Mouse (Mus musculus): ENCODE measurements around the gene Homer2.

Gene Homer2

GRCm38 (mm10) chr7:81698357-81698756 lies 9.0 kb downstream of the Homer2 start:
- no peak for DNase-seq (ENCODE audit: low spot score in 2 of 2)

- DNase-seq (ENCODE audit: low spot score in 2 of 2) = no peak
These were observed 9.4 kb downstream of the Homer2 start for GRCm38 (mm10) chr7:81697954-81698353.

GRCm38 (mm10) chr7:81695763-81696533 lies 11.4 kb downstream of the Homer2 start:
- DNase-seq (ENCODE audit: low spot score in 2 of 2) = no peak

GRCm38 (mm10) chr7:81691067-81691466 lies 16.3 kb downstream of the Homer2 start:
- no peak for DNase-seq (ENCODE audit: low spot score in 2 of 2)

- no peak for DNase-seq (ENCODE audit: low spot score in 2 of 2)
These were observed 18.1 kb downstream of the Homer2 start for GRCm38 (mm10) chr7:81689116-81689681.

GRCm38 (mm10) chr7:81688378-81688777 lies 18.9 kb downstream of the Homer2 start:
- no peak for DNase-seq (ENCODE audit: low spot score in 2 of 2)

GRCm38 (mm10) chr7:81687684-81688316 lies 19.5 kb downstream of the Homer2 start:
- no peak for DNase-seq (ENCODE audit: low spot score in 2 of 2)

GRCm38 (mm10) chr7:81685375-81685774 lies 22.0 kb downstream of the Homer2 start:
- DNase-seq (ENCODE audit: low spot score in 2 of 2) = no peak

GRCm38 (mm10) chr7:81683779-81684422 lies 23.4 kb downstream of the Homer2 start:
- DNase-seq (ENCODE audit: low spot score in 2 of 2) = no peak

GRCm38 (mm10) chr7:81681386-81681785 lies 25.9 kb downstream of the Homer2 start:
- DNase-seq (ENCODE audit: low spot score in 2 of 2) = no peak

GRCm38 (mm10) chr7:81673359-81674013 lies 33.8 kb downstream of the Homer2 start:
- no peak for DNase-seq (ENCODE audit: low spot score in 2 of 2)

- DNase-seq (ENCODE audit: low spot score in 2 of 2) = no peak
These were observed 34.5 kb downstream of the Homer2 start for GRCm38 (mm10) chr7:81672735-81673291.

- no peak for DNase-seq (ENCODE audit: low spot score in 2 of 2)
These were observed 40.2 kb downstream of the Homer2 start for GRCm38 (mm10) chr7:81667156-81667555.

GRCm38 (mm10) chr7:81666585-81666984 lies 40.7 kb downstream of the Homer2 start:
- no peak for DNase-seq (ENCODE audit: low spot score in 2 of 2)

- no peak for DNase-seq (ENCODE audit: low spot score in 2 of 2)
These were observed 44.3 kb downstream of the Homer2 start for GRCm38 (mm10) chr7:81663057-81663456.

- no peak for DNase-seq (ENCODE audit: low spot score in 2 of 2)
These were observed 49.5 kb downstream of the Homer2 start for GRCm38 (mm10) chr7:81657631-81658347.

- no peak for DNase-seq (ENCODE audit: low spot score in 2 of 2)
These were observed 50.3 kb downstream of the Homer2 start for GRCm38 (mm10) chr7:81657055-81657454.

GRCm38 (mm10) chr7:81656635-81657034 lies 50.7 kb downstream of the Homer2 start:
- no peak for DNase-seq (ENCODE audit: low spot score in 2 of 2)

GRCm38 (mm10) chr7:81654946-81655718 lies 52.2 kb downstream of the Homer2 start:
- DNase-seq (ENCODE audit: low spot score in 2 of 2) = no peak

GRCm38 (mm10) chr7:81653988-81654387 lies 53.3 kb downstream of the Homer2 start:
- no peak for DNase-seq (ENCODE audit: low spot score in 2 of 2)
